Mouse (Mus musculus) large intestine, adult 2 months (tissue): ENCODE results near the gene Rhbdl3. TPM values are rescaled to one million over a fixed set of nuclear protein-coding genes. Genes with fewer than 3 reads are reported as not detected.
A peak's percentile ranks its signal among the peaks of the same experiment; 100 is the strongest.

ENCODE experiments used
- DNase-seq: peaks from one replicate; pipeline ENCODE4 v3.0.0-alpha.2; 2012; ENCODE audit warnings: low read depth, low spot score
- WGBS: fragments of 180-500 bp; shearing (Covaris S2); methylation state at CpG from one replicate; pipeline ENCODE4 v1.1.7; 2018; 5-methylcytosine and 5-hydroxymethylcytosine counted together
- polyA plus RNA-seq: library from polyadenylated mRNA; depleted of rRNA; stranded (reverse); fragments of >200 nt; gene quantifications from 2 replicates; pipeline ENCODE4 v1.2.3, GENCODE M21; 2012; rRNA removed

Rhbdl3 gene
- polyA plus RNA-seq, result 1.6 TPM in 2 replicates

DNA sequence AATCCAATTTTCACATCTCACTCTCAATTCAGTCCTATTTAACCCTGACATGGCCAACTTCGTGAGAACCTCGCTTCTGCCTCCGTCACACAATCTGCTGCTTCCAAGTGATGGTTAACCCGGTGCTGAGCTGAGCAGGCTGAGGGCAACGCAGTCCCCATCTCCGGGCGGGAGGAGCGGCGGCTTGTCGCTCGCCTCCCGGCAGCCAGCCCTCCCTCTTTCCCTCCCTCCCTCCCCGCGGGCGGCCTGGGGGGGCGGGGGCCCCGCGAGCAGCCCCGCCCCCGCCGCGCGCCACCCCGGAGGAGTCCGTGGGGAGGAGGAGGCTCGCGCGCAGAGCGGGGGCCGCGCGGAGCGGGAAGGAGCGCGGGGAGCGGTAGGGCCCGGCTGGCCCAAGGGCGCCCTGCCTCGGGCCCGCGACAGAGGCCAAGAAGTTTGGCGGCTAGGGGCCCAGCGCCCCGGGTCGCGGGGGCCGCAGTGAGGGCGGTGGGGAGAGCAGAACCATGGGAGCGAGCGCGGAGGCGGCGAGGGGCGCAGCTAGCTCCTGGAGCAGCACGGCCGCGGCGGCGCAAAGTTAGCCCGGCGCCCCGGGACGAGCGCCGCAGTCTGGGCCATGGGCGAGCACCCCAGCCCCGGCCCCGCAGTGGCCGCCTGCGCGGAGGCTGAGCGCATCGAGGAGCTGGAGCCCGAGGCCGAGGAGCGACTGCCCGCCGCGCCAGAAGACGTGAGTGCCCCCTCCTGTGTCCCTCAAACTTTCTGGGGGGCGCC is at the start of gene Rhbdl3:
Rhbdl3 (plus strand) TSS at position 362 of the 765 bp plus-strand sequence.
- no peak for DNase-seq
- 1% methylated on average over 76 of the region's 81 CpGs for WGBS

DNA sequence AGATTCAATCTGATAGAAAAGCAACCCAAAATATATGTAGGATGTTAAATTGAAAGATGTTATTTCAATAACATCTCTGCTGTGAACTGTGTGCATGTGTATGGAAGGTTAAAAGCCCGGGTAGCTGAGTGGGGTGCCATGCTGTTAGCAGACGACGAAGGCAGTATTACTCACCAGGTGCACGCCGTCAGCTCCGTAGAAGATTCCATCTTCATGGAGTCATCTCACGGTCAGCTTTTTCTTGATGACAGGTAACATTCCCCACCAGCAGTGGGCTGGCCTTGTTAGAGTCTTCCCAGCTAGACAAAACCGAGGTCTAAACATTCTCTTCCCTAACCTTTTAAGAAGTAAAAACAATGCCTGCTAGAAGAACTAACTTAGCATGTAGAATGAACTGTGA is 36.6 kb upstream of the Rhbdl3 start:
- DNase-seq, result no peak
- WGBS, result 96% methylated on average over 8 of the region's 8 CpGs

DNA sequence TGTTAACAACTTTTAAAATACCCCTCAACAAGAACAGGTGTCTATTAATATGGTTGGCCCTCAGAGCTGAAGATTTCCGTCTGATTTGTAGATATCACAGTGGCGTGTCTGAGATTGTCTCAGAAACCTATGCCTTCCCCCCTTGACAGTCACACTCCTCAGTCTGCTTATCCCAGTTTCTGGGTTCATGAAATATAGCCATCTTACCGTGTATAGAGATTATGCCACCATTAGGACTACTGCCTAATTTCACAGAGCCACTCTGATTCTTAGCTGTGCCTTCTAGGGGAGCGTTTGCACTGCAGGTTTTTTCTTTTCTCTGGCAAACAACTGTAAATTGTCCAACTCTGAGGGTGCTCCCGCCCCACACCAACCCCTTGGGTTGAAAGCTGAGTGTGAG is 29.6 kb upstream of the Rhbdl3 start:
- no peak for DNase-seq
- WGBS, result 71% methylated on average over 5 of the region's 5 CpGs

DNA sequence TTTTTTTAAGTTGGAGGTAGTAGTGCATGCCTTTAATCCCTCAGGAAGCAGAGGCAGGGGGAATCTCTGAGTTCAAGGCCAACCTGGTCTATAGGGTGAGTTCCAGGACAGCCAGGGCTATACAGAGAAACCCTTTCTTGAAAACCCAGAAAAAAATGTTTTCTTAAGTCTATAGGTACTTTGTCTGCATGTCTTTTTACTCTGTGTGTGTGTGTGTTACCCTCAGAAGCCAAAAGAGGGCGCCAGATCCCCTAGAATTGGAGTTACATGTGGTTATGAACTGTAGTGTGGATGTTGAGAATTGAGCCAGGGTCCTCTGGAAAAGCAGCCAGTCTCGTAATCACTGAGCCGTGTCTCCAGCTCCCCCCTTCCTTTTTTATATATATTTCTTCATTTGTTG is 25.7 kb upstream of the Rhbdl3 start:
- no peak for DNase-seq
- 61% methylated on average over 3 of the region's 3 CpGs for WGBS

DNA sequence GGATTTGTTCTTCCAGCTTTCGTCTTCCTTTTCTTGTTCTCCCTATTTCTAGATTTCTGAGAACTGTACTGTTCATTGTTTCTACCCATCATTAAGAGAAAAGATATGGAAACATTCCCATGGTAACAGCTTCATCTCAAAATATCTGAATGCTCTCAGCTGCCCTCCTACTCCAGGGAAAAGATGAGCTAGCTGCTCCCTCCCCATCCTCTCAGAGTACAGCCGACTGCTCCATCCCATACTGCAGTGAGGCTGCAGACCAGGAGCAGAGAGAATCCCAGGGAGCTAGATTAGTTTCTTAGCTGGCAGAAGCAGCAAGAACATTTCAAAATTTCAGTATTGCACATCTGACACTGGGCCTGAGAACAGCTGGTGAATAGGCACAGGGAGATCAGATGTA is 22.7 kb upstream of the Rhbdl3 start:
- no peak for DNase-seq
- WGBS, result 54% methylated on average over 2 of the region's 2 CpGs

DNA sequence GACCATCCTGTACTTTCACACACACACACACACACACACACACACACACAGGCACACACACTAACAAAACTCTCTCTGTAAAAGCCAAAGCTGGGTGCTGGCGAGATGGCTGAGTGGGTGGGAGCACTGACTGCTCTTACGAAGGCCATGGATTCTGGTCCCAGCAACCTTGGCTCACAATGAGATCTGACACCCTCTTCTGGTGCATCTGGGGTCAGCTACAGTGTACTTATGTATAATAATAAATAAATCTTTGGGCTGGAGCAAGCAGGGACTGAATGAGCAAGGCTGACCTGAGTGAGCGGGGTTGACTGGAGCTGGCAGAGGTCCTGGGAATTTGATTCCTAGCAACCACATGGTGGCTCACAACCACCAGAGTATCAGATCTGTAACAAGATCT is 16.9 kb upstream of the Rhbdl3 start:
- WGBS, result 53% methylated on average over 3 of the region's 3 CpGs
- DNase-seq, result no peak

DNA sequence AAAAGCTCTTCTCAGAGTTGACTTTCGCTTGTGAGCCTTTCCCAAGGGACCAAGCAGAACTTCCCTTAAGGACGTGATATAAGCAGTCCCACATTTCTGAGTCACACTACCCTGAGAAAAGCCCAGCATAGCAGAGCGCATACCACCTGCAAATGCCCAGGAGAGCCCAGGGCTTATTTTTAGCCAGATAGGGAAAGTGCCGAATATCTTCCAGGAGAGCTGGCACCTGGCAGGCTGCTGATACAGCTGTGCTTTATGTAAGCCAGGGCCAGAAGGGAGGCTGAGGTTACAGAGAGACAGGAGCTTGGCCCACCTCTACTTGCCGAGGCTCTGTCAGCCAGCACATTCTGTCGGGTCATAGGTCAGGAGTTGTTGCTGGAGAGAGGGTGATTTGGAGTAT is 16.1 kb upstream of the Rhbdl3 start:
- DNase-seq, result no peak
- whole genome bisulfite sequencing, result 40% methylated on average over 6 of the region's 6 CpGs

DNA sequence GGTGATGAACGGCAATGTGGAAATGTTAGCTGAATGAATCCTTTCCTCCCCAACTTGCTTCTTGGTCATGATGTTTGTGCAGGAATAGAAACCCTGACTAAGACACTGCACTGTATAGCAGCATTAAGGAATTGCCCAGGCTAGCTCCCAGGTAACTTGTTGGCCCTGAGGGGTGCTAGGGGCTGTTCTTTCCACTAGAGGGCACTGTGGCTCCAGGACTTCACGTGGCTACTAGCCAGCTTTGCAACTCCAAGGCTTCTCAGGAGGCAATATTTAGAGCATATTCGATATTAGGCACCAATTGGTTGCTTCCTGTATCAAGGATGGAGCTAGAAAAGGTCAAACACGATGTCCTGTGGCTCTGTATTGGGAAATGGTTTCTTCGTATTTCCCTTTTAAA is 13.6 kb upstream of the Rhbdl3 start:
- 14% methylated on average over 5 of the region's 5 CpGs for WGBS
- DNase-seq, result peak; percentile 39

DNA sequence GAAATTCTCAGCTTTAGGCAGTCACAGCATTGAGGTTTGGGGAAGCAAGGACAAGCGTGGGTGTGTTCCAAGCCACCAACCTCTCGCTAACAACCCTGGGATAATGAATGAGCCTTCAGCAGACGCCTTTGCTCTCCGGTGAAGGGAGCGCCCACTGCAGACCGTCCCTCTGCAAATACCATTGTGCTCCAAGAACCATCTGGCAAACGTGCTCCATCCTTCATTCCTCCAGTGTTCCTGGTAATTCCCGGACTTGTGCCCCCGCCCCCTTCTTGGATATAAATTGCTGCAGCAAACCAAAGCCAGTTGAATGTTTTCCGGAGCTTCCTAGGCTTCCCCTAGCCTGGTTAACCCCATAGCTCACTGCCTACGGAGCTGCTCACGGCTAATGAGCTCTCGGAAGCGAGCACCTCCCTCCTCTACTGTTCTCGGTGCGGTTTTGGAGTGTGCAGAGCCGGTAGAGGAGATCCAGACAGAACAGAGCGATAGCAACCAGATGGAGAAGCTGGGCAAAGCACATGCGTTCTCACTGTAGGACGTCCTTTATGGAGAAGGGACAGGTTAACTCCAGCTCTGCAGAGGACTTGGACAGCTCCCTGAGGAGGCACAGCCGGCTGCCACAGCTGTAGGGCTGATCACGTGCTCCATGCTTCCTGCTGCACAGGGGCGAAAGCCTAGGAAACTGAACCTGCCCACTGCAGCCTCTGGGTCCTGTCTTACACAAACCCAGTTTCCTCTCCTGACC is 10.8 kb upstream of the Rhbdl3 start:
- WGBS, result under 1% methylated on average over 23 of the region's 23 CpGs

DNA sequence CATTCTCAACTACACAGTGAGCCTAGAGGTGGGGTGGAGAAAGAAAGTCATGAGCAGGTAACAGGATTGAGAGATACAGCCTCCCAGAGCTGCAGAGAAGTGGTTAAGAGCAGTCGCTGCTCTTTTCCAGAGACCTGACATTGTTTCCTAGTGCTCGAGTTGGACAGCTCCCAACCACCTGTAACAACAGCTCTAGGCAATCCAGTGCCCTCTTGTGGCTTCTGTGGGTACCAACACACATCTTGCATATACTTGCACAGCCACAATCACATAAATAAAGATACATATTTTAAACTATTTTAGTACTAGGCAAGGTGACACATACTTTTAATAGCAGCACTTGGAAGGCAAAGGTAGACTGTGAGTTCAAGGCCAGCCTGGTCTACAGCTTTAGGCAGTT is 9.7 kb upstream of the Rhbdl3 start:
- DNase-seq, result no peak
- WGBS, result 74% methylated on average over 2 of the region's 2 CpGs

More for the DNA sequence above, 10.8 kb upstream of the Rhbdl3 start:
- DNase-seq, result no peak

DNA sequence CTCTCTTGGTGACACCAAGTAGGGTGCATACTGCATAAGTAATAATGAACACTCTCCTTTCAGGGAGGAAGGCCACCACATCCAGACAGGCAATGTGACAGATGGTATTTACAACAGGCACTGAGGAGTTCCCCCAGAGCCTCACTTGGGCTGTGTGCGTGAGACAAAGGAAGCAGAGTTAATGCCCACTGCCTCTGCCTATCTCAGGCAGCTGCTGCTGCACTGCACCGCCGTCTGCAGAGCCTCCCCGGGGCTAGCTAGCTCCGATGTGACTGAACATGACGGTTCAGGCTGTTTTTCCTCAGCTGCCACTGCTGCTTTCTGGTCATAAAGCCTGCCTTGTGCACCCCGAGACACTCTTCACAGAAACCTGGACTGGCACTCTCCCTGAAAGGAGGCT is 8.2 kb upstream of the Rhbdl3 start:
- WGBS, result 61% methylated on average over 7 of the region's 7 CpGs

DNA sequence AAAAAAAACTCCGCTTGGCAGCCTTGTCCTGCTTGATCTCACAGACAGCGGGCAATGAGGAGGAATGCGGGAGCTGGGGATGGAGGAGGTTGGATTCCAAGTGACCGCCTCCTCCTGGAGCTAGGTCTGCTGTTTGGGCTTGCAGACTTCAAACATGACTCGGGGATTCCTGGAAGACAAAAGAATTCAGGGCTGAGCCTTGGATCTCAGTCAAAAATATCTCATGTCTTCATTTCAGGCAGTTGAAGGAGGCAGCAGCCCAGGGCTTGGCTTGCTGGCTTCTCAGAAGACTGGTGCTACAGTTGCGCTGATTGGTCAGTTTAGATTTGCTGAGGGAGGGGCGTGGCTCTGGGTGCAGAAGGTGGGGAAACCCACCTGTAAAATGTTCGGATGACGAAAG is 5.6 kb upstream of the Rhbdl3 start:
- DNase-seq, result no peak
- 24% methylated on average over 9 of the region's 9 CpGs for WGBS

More for the DNA sequence above, 8.2 kb upstream of the Rhbdl3 start:
- DNase-seq, result no peak

DNA sequence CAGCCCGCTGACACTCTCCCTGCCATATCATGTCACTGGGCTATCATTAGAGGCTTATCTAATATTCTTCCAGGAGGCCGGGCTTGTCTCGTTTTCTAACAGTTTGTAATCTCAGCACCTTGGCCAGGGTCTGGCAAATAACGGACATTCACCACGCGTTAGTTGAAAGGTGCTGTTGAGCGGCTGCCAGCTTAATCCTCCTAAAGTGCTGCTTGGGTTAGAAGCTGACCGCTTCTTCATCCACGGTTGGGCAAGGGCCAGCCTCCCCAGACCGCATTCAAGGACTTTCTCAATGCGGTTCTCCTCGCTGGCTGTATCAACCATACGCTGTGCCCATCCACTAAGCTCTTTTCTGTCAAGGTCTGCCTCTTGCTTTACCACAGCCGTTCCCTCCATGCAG is 4.9 kb upstream of the Rhbdl3 start:
- no peak for DNase-seq
- WGBS, result 30% methylated on average over 14 of the region's 14 CpGs

DNA sequence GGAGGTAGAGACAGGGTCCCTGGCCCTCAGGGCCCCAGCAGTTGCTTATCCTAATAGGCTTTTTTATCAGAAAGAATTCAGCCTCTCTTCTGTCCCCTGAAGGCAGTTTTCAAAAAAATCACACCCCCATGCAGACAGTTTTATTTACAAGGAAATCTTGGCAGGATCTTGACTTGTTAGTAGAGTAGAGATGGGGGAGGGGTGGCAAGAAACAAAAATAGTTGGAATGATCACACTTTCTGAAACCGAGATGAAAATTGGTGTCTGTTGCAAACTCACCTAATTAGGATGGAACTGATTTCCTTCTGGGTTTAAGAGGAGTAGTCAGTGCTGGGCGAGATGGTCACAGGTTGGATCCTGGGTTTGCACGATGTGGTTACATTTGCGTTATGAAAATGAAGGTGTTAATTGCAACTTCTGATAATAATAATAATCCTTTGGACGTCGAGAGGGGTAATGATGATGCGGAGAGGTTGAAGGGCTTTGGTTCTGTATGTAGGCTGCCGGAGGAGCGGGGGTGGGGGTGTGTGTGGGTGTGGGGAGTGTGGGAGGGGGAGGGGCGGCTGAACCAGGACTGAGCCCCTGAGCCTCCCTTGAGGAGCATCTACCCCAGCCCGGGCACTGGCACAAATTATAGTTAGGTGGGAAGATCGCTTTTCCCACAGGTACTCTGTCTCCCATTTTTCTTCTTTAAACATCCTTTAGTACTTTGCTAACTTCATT is 1.0 kb upstream of the Rhbdl3 start:
- no peak for DNase-seq
- WGBS, result 15% methylated on average over 12 of the region's 12 CpGs

DNA sequence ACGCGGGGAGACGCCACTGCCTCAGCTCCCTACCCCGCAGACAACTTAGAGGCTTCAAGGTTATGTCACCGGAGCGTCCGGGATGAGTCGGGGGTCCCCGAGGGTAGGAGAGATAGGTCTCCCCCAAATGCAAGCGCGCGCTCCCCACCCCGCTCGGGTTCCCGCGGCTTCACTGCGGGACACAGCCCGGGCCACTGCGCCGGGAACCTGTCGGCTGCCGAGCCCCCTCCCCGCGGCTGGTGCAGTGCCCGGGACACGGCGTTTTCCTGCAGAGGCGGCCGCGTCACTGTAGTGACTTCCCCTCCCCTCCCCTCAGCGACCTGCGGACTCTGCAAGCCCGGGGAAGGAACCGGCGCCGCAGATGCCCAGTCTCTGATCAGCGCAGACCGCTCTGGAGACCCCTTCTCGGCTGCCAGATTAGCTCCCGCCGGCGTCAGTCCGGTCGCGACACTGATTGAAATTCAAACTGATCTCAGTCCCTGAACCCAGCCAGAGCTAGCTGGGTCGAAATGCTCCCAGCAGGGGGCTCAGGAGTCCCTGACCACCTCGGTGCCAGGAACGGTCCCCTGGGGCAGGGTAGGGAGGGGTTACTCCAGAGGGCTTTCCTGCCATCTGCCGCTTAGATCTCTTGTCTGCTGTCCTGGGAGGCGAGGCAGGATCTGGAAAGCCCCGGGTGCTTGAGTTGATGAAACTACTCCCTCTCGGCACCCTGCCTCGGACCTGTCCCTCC is 769 bp downstream of the Rhbdl3 start:
- DNase-seq, result no peak
- WGBS, result 2% methylated on average over 53 of the region's 53 CpGs

DNA sequence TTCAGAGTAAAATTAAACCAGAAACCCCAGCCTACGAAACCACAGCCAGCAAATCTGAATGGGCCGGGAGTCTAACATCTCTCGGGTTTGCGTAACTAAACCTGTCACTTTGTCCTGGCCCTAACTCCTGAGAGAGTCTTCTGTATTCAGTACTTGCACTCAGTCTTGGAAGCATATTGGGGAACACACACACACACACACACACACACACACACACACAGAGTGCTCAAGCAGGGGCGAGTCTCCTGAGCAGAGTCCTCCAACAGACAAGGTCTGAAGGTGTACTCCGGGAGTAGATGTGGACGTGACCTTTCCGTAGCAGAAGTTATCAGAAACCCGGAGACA is 1.3 kb downstream of the Rhbdl3 start:
- 2% methylated on average over 9 of the region's 9 CpGs for WGBS
- no peak for DNase-seq

DNA sequence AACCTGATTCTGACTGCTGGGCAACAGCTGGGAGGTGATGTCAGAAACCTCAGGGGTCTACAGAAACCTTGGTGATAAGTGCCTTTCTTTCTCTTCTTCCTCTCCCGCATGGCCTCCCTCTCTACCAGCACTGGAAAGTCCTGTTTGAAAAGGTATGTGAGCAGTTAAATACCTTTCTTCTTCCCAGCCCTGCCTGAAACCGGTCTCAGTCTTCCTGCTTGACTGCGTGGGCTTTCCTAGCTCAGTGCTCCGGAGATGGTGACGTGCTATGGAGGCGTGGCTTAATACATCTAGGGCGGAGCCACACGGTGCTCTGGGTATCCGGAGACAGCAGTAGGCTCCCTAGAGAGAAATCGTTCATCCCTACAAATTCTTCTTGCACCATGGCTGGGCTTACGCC is 1.8 kb downstream of the Rhbdl3 start:
- 4% methylated on average over 11 of the region's 11 CpGs for WGBS
- DNase-seq, result peak; percentile 35

DNA sequence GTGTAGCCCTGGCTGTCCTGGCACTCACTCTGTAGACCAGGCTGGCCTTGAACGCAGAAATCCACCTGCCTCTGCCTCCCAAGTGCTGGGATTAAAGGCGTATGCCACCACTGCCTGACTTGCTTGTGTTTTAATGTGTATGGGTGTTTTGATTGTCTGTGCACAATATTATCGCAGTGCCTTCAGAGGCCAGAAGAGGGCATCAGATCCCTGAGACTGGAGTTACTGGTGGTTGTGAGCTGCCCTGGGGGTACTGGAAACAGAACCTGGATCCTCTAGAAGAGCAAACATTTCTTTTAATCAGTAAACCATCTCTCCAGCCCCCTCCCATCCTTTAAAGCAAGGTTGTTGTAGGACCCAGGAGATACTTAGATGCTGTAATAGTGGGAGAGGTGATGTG is 3.0 kb downstream of the Rhbdl3 start:
- DNase-seq, result no peak
- WGBS, result 89% methylated on average over 3 of the region's 3 CpGs

DNA sequence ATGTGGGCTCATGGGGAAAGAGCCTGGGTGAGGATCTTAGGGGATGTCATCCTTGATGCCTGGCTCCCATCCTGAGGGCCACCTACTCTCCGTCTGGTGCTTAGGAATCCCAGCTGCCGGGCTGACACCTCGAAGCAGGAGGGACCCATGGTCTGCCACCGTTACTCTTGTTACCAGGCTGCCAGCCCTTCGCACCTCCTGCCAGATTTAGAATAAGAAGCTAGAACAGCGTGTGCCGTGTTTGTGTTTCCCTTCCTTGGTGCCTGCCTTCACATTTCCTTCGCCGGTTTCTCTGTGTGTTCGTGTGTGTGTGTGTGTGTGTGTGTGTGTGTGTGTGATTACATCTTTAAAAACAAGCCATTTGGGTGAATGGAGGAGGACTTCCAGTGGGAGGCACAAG is 4.1 kb downstream of the Rhbdl3 start:
- no peak for DNase-seq
- 85% methylated on average over 10 of the region's 10 CpGs for WGBS

DNA sequence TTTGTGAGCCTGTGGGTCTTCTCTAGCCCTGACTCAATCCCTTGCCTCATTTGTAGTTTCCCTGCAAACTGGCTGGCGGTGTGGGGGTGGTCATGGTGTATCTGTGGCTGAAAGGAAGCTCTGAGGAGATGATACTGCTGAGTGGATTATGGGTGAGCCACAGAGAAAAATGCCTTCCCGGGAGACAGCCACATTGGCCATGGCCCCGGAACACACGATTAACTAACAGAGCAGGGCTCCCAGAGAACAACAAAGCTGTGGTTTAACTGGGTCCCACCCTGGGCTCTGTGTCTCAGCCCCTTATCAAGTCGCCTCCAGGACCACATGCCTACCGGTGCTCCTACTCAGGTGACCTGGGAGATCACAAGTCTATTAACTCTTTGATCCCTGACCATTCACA is 7.8 kb downstream of the Rhbdl3 start:
- 45% methylated on average over 6 of the region's 6 CpGs for WGBS
- DNase-seq, result no peak
